Mouse (Mus musculus) kidney, embryonic 16.5 days (tissue): ENCODE data around the gene Elmod3. TPM values are rescaled to one million over a fixed set of nuclear protein-coding genes. Genes with fewer than 3 reads are reported as not detected.

ENCODE experiments used
- ATAC-seq: fragments of 200-750 bp; cut with Nextera tagmentation; 2 replicates; pipeline ENCODE4 v1.8.0; 2017; ENCODE audit warnings: moderate TSS enrichment; ENCODE audit not compliant: low FRiP score, low TSS enrichment
- H3K27ac ChIP-seq: fragments of 300-500 bp; sonication (generic); 2 replicates; pipeline ENCODE4 v1.5.1; 2014; ENCODE audit warnings: low read length
- H3K27me3 ChIP-seq: fragments of 300-500 bp; sonication (generic); 2 replicates; pipeline ENCODE4 v1.6.1; 2014; ENCODE audit warnings: low read length, control low read depth, mixed read lengths; ENCODE audit not compliant: insufficient read depth
- H3K36me3 ChIP-seq: fragments of 300-500 bp; sonication (generic); 2 replicates; pipeline ENCODE4 v1.6.1; 2014; ENCODE audit warnings: low read length, control low read depth, mixed read lengths; ENCODE audit not compliant: insufficient read depth
- H3K4me1 ChIP-seq: fragments of 300-500 bp; sonication (generic); 2 replicates; pipeline ENCODE4 v1.6.1; 2014; ENCODE audit warnings: low read length, control low read depth, mixed read lengths; ENCODE audit not compliant: insufficient read depth
- H3K4me2 ChIP-seq: fragments of 300-500 bp; sonication (generic); replicated peaks from 2 replicates; pipeline ENCODE4 v1.6.1; 2014; ENCODE audit warnings: low read depth, low read length
- H3K4me3 ChIP-seq: fragments of 300-500 bp; sonication (generic); 2 replicates; pipeline ENCODE4 v1.5.1; 2014; ENCODE audit warnings: mild to moderate bottlenecking, low read length
- H3K9ac ChIP-seq: fragments of 300-500 bp; sonication (generic); replicated peaks from 2 replicates; pipeline ENCODE4 v1.6.1; 2014; ENCODE audit warnings: low read length
- H3K9me3 ChIP-seq: fragments of 300-500 bp; sonication (generic); 2 replicates; pipeline ENCODE4 v1.6.1; 2016; ENCODE audit warnings: low read length, control low read depth
- WGBS: fragments of 180-500 bp; shearing (Covaris S2); extraction: QIAGEN DNeasy Blood & Tissue Kit; methylation state at CpG from one replicate; pipeline ENCODE4 v1.1.7; 2014; 5-methylcytosine and 5-hydroxymethylcytosine counted together
- polyA plus RNA-seq: library from polyadenylated mRNA; unstranded; fragments of >200 nt; fragmentation: Nextera tagmentation; extraction: Ambion mirVana; gene quantifications from 2 replicates; pipeline ENCODE4 v1.2.1, GENCODE M21; 2015

Gene Elmod3
- polyA plus RNA-seq, 1 experiment from 2014 or later: 18.9 TPM

DNA sequence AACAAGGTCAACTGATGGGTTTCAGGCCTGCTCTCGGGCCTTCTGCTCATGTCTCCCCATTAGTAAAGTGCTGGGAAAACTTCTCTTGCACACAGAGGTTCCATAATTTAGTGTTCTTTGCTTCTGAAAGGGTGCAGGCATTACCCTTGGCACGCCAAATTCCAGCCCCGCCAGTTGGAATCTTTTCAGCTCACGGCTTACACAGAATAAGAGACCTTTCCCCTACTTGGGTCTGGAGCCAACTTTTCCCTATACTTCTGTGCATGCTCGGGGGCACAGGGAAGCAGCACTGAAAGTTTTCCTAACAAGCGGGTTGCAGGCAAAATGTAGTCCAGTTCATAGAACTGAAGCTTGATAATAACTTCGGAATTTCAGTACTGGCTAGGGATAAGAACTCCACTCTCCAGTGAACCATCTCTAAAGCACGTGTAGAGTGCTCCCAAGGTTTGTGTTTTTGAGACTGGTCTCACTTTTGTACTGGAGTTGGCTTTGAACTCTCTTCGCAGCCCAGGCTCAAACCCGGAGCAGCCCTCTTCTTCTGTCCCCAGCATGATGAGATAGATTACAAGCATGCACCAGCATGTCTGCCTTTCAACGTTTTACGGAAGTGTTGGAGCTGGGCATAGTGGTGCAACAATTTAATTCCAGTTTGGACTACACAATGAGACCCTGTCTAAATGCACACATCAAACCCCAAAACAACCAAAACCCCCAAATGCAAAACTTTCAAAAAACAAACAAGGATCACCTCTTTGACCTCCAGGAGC is 761 bp upstream of the Elmod3 start:
- Histone ChIP-seq H3K4me2 (peak overlapping the region; percentile 87), H3K36me3 (peaks cover 6% of the 10 kb centered on the region; the same call in 1 of the 2 replicates), H3K27me3 (no peaks in the 10 kb centered on the region), H3K4me1 (peaks cover 20% of the 10 kb centered on the region), H3K9ac (peak overlapping the region; percentile 77), H3K9me3 (no peaks in the 10 kb centered on the region), H3K27ac (peak overlapping the region; percentile 85), H3K4me3 (peak overlapping the region; percentile 56)
- peak; percentile 32 for ATAC-seq
- 37% methylated on average over 12 of the region's 12 CpGs for WGBS

DNA sequence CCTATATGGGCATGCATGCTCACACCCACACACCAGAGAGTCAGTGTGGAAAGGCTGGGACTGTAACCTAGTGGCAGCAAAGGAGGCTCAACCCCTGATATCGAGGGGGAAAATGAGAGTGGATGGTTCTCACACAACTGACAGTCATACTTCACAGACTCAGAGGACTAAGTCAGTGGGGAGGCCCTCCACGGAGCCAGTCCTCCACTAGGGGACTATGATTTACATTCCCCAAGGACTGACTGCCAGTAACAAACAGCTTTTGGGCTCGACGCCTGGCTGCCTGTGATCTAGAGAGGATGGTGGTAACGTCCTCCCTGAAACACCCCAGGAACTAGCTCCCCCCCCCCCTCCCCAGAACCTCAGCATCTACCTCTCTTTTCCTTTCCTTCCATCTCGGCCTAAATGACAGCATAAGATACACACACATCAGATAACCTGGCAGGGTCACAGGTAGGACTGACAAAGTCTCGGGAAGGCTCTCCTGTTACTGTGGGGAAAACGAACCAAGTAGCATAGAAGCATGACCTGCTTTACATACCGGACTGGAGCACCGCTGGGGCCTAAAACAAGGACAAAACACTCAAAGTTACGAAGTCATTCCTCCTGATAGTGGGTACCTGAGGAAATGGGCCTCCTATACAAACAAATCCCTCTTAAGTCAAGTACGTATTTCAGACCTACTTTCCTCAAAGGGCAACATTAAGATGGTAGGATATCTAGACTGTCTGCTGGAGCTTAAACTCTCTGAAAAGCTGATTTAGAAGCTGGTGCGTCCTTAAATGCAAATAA is 934 bp downstream of the Elmod3 start:
- no peaks in the 10 kb centered on the region; the same call in 1 of the 2 replicates for H3K36me3 ChIP-seq
- H3K4me1 ChIP-seq: peaks cover 20% of the 10 kb centered on the region
- H3K27me3 ChIP-seq: no peaks in the 10 kb centered on the region
- ATAC-seq: no peak
- no peaks in the 10 kb centered on the region for H3K9me3 ChIP-seq
- peak overlapping the region; percentile 70 for H3K9ac ChIP-seq
- peak overlapping the region; percentile 56 for H3K4me3 ChIP-seq
- no peak overlapping the region for H3K27ac ChIP-seq
- peak overlapping the region; percentile 87 for H3K4me2 ChIP-seq
- 30% methylated on average over 13 of the region's 13 CpGs for WGBS

DNA sequence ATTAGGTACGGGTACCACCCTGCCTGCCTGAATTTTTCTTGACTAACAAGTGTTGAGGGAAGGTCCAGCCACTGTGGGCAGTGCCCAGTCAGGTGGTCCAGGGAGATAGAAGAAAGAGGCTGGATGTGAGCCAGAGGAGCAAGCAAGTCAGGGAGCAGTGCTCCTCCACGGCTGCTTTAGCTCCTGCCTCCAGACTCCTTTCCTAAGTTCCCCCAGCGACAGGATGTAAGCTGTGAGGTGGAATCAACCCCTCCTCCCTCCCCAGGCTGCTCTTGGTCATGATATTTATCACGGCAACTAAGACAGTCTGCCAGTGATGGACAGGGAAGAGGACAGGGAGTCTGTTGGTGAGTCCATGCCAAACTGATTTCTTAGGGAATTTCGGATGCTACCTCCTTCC is 4.3 kb downstream of the Elmod3 start:
- Histone ChIP-seq H3K9me3 (no peaks in the 10 kb centered on the region), H3K4me3 (no peak overlapping the region), H3K27me3 (no peaks in the 10 kb centered on the region), H3K36me3 (no peaks in the 10 kb centered on the region; the same call in 1 of the 2 replicates), H3K4me1 (peaks cover 15% of the 10 kb centered on the region), H3K27ac (no peak overlapping the region), H3K9ac (no peak overlapping the region), H3K4me2 (no peak overlapping the region)
- ATAC-seq: no peak
- WGBS: 55% methylated on average over 5 of the region's 5 CpGs

DNA sequence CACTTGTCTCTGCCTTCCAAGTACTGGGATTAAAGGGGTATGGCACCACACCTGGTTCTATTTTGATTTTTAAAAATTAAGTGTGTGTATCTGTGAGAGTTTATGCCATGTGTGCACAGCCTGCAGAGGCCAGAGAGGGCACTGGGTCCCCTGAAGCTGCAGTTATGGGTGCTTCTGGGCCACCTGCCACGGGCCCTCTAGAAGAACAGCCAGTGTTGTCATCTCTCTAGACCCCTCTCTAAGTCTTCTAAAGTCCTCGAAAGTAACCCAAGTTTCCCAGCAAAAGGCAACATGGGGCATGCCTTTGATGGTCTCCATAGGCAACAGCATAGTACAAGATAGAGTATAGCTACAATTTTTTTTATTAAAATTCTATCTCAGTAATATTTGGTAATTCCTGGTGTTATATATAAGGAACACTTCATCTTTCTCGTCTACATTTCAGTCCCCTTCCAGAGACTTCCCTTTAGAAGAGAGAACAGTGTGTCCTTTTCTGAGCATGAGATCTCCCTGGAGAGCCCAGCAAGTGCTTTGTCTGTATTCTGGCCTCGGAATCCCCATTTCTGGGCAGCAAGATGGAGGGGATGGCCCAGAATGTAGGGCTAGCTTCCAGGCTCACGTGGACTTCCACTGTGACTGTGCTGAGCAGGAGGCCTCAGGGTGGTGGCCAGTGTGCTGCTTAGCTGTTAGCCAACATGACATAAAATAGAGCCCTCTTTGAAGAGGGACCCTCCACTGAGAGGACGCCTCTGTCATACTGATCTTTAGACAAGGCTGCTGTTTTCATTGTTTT is 5.0 kb downstream of the Elmod3 start:
- Histone ChIP-seq H3K4me3 (no peak overlapping the region), H3K27ac (no peak overlapping the region), H3K27me3 (no peaks in the 10 kb centered on the region), H3K4me1 (peaks cover 11% of the 10 kb centered on the region), H3K36me3 (no peaks in the 10 kb centered on the region; the same call in 1 of the 2 replicates), H3K9me3 (no peaks in the 10 kb centered on the region), H3K4me2 (no peak overlapping the region), H3K9ac (no peak overlapping the region)
- 83% methylated on average over 6 of the region's 6 CpGs for WGBS
- no peak for ATAC-seq

DNA sequence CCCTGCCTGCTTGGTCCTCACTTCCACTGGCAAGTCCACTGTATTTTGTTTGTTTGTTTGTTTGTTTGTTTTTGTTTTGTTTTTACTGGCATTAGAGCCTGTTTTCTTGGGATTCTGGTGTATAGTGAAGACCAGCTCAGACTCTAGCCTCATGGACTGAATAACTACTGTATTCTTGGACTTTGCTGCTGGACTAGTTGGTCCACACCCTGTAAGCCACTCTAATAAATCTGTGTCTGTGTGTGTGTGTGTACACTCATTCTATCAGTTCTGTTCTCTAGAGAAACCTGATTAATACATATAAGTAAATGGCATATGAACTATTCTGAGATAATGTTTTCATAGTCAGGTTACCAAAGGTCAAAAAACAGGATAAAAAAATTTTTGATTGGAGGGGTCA is 8.1 kb downstream of the Elmod3 start:
- no peaks in the 10 kb centered on the region for H3K4me1 ChIP-seq
- H3K4me2 ChIP-seq: no peak overlapping the region
- H3K36me3 ChIP-seq: peaks cover 3% of the 10 kb centered on the region; the same call in 1 of the 2 replicates
- H3K27me3 ChIP-seq: no peaks in the 10 kb centered on the region
- H3K4me3 ChIP-seq: no peak overlapping the region
- no peak for ATAC-seq
- no peaks in the 10 kb centered on the region for H3K9me3 ChIP-seq
- no peak overlapping the region for H3K9ac ChIP-seq
- no peak overlapping the region for H3K27ac ChIP-seq

DNA sequence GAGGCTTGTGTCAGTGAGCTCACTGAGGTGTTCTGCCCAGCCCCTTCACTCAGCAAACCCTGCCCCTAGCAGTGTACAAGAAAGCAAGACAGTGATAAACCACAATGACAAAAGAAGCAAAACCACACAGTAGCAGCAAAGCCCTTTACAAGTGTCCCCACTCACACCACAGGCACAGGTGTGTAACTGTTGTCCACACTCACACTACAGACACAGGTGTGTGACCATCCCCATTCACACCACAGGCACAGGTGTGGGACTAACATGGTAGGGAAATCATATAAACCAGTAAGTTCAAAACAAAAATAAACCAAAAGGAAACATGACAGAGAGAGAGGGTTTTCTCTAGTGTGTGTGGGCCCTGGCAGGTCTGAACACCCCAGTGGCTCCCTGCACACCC is 9.9 kb downstream of the Elmod3 start:
- H3K9me3 ChIP-seq: no peaks in the 10 kb centered on the region
- no peaks in the 10 kb centered on the region for H3K4me1 ChIP-seq
- H3K36me3 ChIP-seq: peaks cover 3% of the 10 kb centered on the region; the same call in 1 of the 2 replicates
- H3K4me3 ChIP-seq: no peak overlapping the region
- H3K4me2 ChIP-seq: no peak overlapping the region
- H3K9ac ChIP-seq: no peak overlapping the region
- H3K27ac ChIP-seq: no peak overlapping the region
- no peak for ATAC-seq
- no peaks in the 10 kb centered on the region for H3K27me3 ChIP-seq

DNA sequence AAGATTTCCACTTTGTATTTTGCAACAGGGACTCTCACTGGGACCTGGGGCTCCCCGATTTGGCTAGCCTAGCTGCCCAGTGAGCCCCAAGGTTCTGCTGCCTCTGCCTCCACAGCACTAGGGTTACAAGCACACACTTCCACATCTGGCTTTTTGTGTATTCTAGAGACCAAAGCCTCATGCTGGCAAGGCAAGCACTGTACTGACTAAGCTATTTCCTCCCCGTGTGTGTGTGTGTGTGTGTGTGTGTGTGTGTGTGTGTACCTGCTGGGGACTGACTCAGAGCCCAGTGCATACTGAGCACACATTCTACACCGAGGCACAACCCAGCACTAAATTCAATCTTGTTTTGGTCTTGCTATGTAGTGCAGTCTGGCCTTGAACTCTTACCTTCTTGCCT is 11.5 kb downstream of the Elmod3 start:
- Histone ChIP-seq H3K9me3 (no peaks in the 10 kb centered on the region), H3K4me1 (no peaks in the 10 kb centered on the region), H3K36me3 (0 out of 2 replicates have a peak, but pooled peaks cover 3% of the 10 kb centered on the region), H3K27me3 (no peaks in the 10 kb centered on the region), H3K27ac (no peak overlapping the region), H3K4me3 (no peak overlapping the region), H3K9ac (no peak overlapping the region), H3K4me2 (no peak overlapping the region)
- ATAC-seq: no peak
- WGBS: 74% methylated on average over 3 of the region's 3 CpGs

DNA sequence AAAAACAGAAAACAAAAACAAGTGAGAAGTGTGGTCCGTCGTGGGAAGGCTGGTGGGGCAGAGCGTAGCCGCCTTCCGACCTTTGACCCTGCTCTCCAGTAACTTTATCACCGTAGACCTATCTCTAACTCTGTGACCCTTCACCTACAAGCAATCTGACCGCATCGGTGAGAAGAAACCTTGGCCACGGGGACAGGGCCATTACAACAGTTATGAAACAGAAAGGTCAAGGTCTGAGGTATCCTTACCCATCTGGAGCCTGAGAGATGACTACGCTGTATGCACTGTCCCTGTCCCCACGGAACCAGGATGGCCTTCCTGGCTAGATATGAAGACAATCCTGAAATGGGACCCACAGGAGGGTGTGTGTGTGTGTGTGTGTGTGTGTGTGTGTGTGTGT is 14.1 kb downstream of the Elmod3 start:
- no peaks in the 10 kb centered on the region for H3K27me3 ChIP-seq
- H3K27ac ChIP-seq: no peak overlapping the region
- 0 out of 2 replicates have a peak, but pooled peaks cover 3% of the 10 kb centered on the region for H3K36me3 ChIP-seq
- 59% methylated on average over 11 of the region's 11 CpGs for WGBS
- no peak for ATAC-seq
- H3K4me2 ChIP-seq: no peak overlapping the region
- H3K4me3 ChIP-seq: no peak overlapping the region
- H3K9ac ChIP-seq: no peak overlapping the region
- H3K9me3 ChIP-seq: no peaks in the 10 kb centered on the region
- no peaks in the 10 kb centered on the region for H3K4me1 ChIP-seq

DNA sequence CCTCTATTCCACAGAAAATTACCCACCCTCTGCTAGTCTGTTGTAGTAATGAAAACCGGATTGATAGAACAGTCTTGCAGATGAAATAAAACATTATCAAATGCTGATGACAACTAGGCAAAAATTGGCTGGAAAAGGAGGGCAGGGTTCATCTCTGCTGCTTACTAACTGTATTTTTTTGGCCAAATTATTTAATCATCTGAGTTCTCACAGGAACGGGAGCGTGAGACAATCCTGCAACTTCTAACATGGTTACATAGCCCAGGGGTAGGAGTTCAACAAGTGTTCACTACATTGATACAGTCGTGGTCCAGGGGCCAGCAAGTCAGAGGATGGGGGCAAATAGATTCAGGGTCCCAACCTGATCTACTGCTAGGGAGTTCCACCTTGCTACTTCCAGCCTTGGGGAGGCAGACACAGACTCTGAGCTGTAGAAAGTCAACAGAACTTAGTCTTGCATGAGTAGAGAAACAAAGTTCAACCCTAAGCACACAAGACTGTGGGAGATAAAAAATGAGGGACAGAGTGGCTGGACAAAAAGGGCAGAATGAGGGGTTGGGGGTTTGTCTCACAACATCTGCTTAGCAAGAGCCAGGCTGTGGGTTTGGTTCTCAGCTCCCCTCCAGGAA is 14.9 kb downstream of the Elmod3 start:
- H3K27me3 ChIP-seq: no peaks in the 10 kb centered on the region
- H3K9me3 ChIP-seq: no peaks in the 10 kb centered on the region
- 0 out of 2 replicates have a peak, but pooled peaks cover 3% of the 10 kb centered on the region for H3K36me3 ChIP-seq
- no peak overlapping the region for H3K4me3 ChIP-seq
- ATAC-seq: no peak
- H3K9ac ChIP-seq: no peak overlapping the region
- H3K4me1 ChIP-seq: no peaks in the 10 kb centered on the region
- WGBS: 83% methylated on average over 4 of the region's 4 CpGs
- H3K27ac ChIP-seq: no peak overlapping the region
- no peak overlapping the region for H3K4me2 ChIP-seq
